Mouse (Mus musculus): ENCODE data around the gene Armc3.
A peak's percentile ranks its signal among the peaks of the same experiment; 100 is the strongest.

- TF ChIP-seq CTCF (IDR thresholded peaks at IDR 0.05; ENCODE audit: low read depth, low read length) (peak; percentile 38), POLR2A (IDR thresholded peaks at IDR 0.05; ENCODE audit: insufficient read depth, low read length) (no peak)
Measured at GRCm38 (mm10) chr2:19263375-19263774, 64.3 kb downstream of the Armc3 start.
